Comparison of ENCODE assay signal across 12 mouse cellular contexts in genomic region chr5:142899057-142899601, GRCm38 (mm10). TPM values are rescaled to one million over a fixed set of nuclear protein-coding genes. Genes with fewer than 3 reads are reported as not detected.
DNase-seq lines count a peak whose midpoint lies in the region; ATAC-seq and TF ChIP-seq lines count a peak whose summit lies in the region.
"Had no signal": no experiment of that assay in that cellular context is flagged by ENCODE, and none has a peak within 500 bp of the region (broad histone marks: within the 10 kb centered on the region; RNA-seq: fewer than 3 reads in every experiment).

No protein-coding gene starts in this region.

- no peaks in the 10 kb centered on the region for H3K27me3 ChIP-seq in forebrain, embryonic 12.5 days
- no peaks in the 10 kb centered on the region for H3K27me3 ChIP-seq in forebrain, embryonic 13.5 days
- H3K27me3 ChIP-seq in testis, adult 2 months (ENCODE audit: control insufficient read depth, insufficient read depth, low read length), result no peaks in the 10 kb centered on the region
- H3K27me3 ChIP-seq: lung, embryonic 15.5 days had no signal

- H3K27ac ChIP-seq in forebrain, embryonic 12.5 days, result peak overlapping the region; percentile 14; the same call in 1 of the 2 replicates
- no peak overlapping the region for H3K27ac ChIP-seq in forebrain, embryonic 13.5 days
- peak overlapping the region; percentile 81 for H3K27ac ChIP-seq in testis, adult 2 months (ENCODE audit: control insufficient read depth, insufficient read depth, low read depth, low read length)
- H3K27ac ChIP-seq: hindbrain, postnatal 0 days; lung, embryonic 15.5 days had no signal

- H3K4me3 ChIP-seq in forebrain, embryonic 12.5 days (replicated peaks), result no peak overlapping the region
- H3K4me3 ChIP-seq in forebrain, embryonic 13.5 days, result no peak overlapping the region
- H3K4me3 ChIP-seq in testis, adult 2 months (ENCODE audit: control insufficient read depth, low read depth, low read length), result no peak overlapping the region
- H3K4me3 ChIP-seq: lung, embryonic 15.5 days had no signal

- peaks cover 54% of the 10 kb centered on the region for H3K36me3 ChIP-seq in forebrain, embryonic 12.5 days (replicated peaks)
- H3K36me3 ChIP-seq in forebrain, embryonic 13.5 days (ENCODE audit: poor library complexity, severe bottlenecking), result peaks cover 50% of the 10 kb centered on the region
- H3K36me3 ChIP-seq in testis, adult 2 months (ENCODE audit: control insufficient read depth, insufficient read depth, low read length), result no peaks in the 10 kb centered on the region; the same call in 1 of the 2 replicates

- no peak for TF ChIP-seq CTCF in testis, adult 2 months (IDR thresholded peaks at IDR 0.05; ENCODE audit: control insufficient read depth, insufficient read depth, insufficient replicate concordance, low read depth, low read length)

- intact Hi-C loops in heart, postnatal 36 days (cut with DNase I), result no loop called here

- no peak for DNase-seq in testis, postnatal 10 days (ENCODE audit: low spot score)
- no peak for DNase-seq in adrenal gland, postnatal 14 days
- DNase-seq in heart, postnatal 36 days, result no peak
- no peak for DNase-seq in lung, postnatal 14 days
- DNase-seq: cerebellum, adult 18-20 months; heart, adult 18-20 months had no signal

- no peak overlapping the region for H3K4me2 ChIP-seq in forebrain, embryonic 12.5 days
- no peak overlapping the region for H3K4me2 ChIP-seq in forebrain, embryonic 13.5 days
- H3K4me2 ChIP-seq: lung, embryonic 15.5 days had no signal

- TF ChIP-seq POLR2A in testis, adult 2 months (IDR thresholded peaks at IDR 0.05; ENCODE audit: control insufficient read depth, low read depth, low read length), result no peak

- H3K9ac ChIP-seq in forebrain, embryonic 12.5 days, result no peak overlapping the region
- H3K9ac ChIP-seq in forebrain, embryonic 13.5 days, result no peak overlapping the region
- H3K9ac ChIP-seq: lung, embryonic 15.5 days had no signal

- WGBS in forebrain, embryonic 12.5 days, result 89% methylated on average over 9 of the region's 9 CpGs
- WGBS in forebrain, embryonic 13.5 days, result 89% methylated on average over 9 of the region's 9 CpGs

- ATAC-seq in forebrain, embryonic 12.5 days (ENCODE audit: low FRiP score), result no peak
- ATAC-seq in forebrain, embryonic 13.5 days, result no peak
- ATAC-seq in megakaryocyte, adult 5-6 weeks (ENCODE audit: poor library complexity, severe bottlenecking), result peak; percentile 4; the same call in 1 of the 2 replicates
- ATAC-seq: hindbrain, postnatal 0 days had no signal

- H3K9me3 ChIP-seq in forebrain, embryonic 12.5 days, result no peaks in the 10 kb centered on the region
- no peaks in the 10 kb centered on the region for H3K9me3 ChIP-seq in forebrain, embryonic 13.5 days (replicated peaks)
- H3K9me3 ChIP-seq: lung, embryonic 15.5 days had no signal

- H3K4me1 ChIP-seq in forebrain, embryonic 12.5 days, result peaks cover 27% of the 10 kb centered on the region
- peaks cover 37% of the 10 kb centered on the region for H3K4me1 ChIP-seq in forebrain, embryonic 13.5 days
- H3K4me1 ChIP-seq in testis, adult 2 months (ENCODE audit: control insufficient read depth, insufficient read depth, low read length), result peaks cover 11% of the 10 kb centered on the region

RNA-seq across cellular contexts. Expression of gene Fbxl18, which starts 3.9 kb away (rescaled TPM):
- 24.0 and 24.6 TPM in 2 replicates for polyA plus RNA-seq in forebrain, embryonic 12.5 days (2016; fragmentation: Nextera tagmentation; extraction: Ambion mirVana)
- polyA plus RNA-seq in forebrain, embryonic 13.5 days (2015; fragmentation: Nextera tagmentation; extraction: Ambion mirVana), result 30.7 and 35.1 TPM in 2 replicates
- polyA plus RNA-seq in testis, adult 2 months (2012; rRNA removed), result 8.5 and 8.9 TPM in 2 replicates
- total RNA-seq in megakaryocyte, adult 5-6 weeks (2015), result 1.7 and 3.0 TPM in 2 replicates
- total RNA-seq in megakaryocyte, adult 5-6 weeks (2017), result 2.6 and 2.7 TPM in 2 replicates
- total RNA-seq in adrenal gland, postnatal 14 days (2021), result 11.8 and 12.0 TPM in 2 replicates
- 1 to 10 TPM; 5.3 to 6.5 TPM for total RNA-seq in heart, postnatal 36 days (2021)

RNA-seq across cellular contexts. Expression of gene Actb, which starts 7.4 kb away (rescaled TPM):
- polyA plus RNA-seq in forebrain, embryonic 12.5 days (2016; fragmentation: Nextera tagmentation; extraction: Ambion mirVana), result 12,389 and 14,301 TPM in 2 replicates
- 15,903 and 18,325 TPM in 2 replicates for polyA plus RNA-seq in forebrain, embryonic 13.5 days (2015; fragmentation: Nextera tagmentation; extraction: Ambion mirVana)
- 1,383 and 1,491 TPM in 2 replicates for polyA plus RNA-seq in testis, adult 2 months (2012; rRNA removed)
- total RNA-seq in megakaryocyte, adult 5-6 weeks (2015), result 15,428 and 15,938 TPM in 2 replicates
- 7,091 and 10,908 TPM in 2 replicates for total RNA-seq in megakaryocyte, adult 5-6 weeks (2017)
- total RNA-seq in adrenal gland, postnatal 14 days (2021), result 2,967 and 3,254 TPM in 2 replicates
- total RNA-seq in heart, postnatal 36 days (2021), result 100 to 1,000 TPM; 707 to 812 TPM
